Mouse (Mus musculus) mouse trophoblast stem cell (cell line): ENCODE measurements around the gene Mdm2.

Experiments
- in situ Hi-C, 2 experiments: fragments of 300-500 bp; cut with MseI, MboI; formaldehyde crosslinking; loops; 2 replicates in 1 of 2; 3 replicates in 1 of 2; pipeline ENCODE4 v1.15.1; 2025

Gene Mdm2

GRCm38 (mm10) chr10:117671266-117671665, 39.3 kb downstream of the Mdm2 start:
- in situ Hi-C loops = loop anchor here in 1 of 2 experiments (10.0 kb wide), 1 partner anchor 106 kb away; no protein-coding TSS in a partner anchor

GRCm38 (mm10) chr10:117670791-117671190, 39.8 kb downstream of the Mdm2 start:
- in situ Hi-C loops = loop anchor here in 1 of 2 experiments (10.0 kb wide), 1 partner anchor 106 kb away; no protein-coding TSS in a partner anchor

- in situ Hi-C loops = loop anchor here in 1 of 2 experiments (10.0 kb wide), 1 partner anchor 105 kb away; no protein-coding TSS in a partner anchor
Observed at GRCm38 (mm10) chr10:117670092-117670491, 40.5 kb downstream of the Mdm2 start.

DNA sequence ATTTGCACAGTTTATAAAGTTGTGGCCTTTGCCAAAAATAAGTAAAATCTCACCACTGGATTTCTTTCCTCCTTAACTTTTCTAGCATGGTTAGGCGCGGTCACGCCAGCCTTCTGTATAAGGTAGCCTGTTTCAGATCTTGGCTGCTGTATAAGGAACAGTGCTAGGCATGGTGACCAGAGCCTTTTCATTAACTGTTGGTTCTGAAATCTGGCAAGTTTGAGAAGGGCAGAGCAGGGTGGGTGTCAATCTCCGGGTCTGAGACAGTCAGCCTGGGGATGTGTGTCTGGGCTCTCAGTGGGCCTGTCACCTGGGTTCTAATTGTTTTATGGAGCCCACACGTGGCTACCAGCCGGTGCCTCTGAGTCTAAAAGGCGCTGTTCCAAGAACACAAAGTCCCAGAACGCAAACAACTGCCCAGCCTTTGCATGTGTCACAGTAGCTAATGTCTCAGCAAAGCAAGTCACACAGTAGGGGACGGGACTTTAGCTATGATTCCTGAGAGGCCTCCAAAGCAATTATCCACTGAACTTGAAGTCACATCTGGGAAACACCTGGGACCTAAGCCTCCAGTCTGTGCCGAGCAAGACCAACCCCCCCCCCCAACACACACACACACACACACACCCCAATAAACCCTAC, 41.0 kb downstream of the Mdm2 start:
- in situ Hi-C loops = loop anchor here in 1 of 2 experiments (10.0 kb wide), 1 partner anchor 105 kb away; no protein-coding TSS in a partner anchor

DNA sequence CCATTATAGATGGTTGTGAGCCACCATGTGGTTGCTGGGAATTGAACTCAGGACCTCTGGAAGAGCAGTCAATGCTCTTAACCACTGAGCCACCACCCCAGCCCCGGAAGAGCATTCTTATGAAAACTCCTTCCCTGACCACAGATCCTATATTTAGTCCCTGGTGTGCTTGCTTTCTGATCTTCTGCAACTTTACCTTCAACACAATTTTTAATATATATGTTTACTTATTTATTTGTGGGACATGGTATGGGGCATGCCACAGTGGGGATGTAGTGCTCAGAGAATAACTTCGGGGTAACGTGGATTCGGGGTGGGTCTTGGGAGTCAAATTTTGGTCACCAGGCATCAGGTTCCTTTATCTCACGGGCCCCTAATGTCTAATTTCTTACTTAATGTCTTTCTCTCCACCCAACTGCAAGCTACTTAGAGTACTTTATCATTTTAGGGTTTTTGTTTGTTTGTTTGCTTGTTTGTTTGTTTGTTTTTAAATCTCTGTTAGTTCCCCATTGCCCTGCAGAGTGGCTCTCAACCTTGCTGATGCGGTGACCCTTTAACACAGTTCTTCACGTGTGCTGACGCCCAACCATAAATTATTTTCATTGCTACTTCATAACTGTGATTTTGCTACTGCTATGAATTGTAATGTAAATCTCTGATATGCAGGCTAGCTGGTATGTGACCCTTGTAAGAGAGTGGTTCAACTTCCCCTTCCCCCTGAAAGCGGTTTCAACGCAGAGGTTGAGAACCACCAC, 41.8 kb downstream of the Mdm2 start:
- in situ Hi-C loops = no loop called here

- in situ Hi-C loops = no loop called here
Observed at GRCm38 (mm10) chr10:117667663-117668507, 42.7 kb downstream of the Mdm2 start.

DNA sequence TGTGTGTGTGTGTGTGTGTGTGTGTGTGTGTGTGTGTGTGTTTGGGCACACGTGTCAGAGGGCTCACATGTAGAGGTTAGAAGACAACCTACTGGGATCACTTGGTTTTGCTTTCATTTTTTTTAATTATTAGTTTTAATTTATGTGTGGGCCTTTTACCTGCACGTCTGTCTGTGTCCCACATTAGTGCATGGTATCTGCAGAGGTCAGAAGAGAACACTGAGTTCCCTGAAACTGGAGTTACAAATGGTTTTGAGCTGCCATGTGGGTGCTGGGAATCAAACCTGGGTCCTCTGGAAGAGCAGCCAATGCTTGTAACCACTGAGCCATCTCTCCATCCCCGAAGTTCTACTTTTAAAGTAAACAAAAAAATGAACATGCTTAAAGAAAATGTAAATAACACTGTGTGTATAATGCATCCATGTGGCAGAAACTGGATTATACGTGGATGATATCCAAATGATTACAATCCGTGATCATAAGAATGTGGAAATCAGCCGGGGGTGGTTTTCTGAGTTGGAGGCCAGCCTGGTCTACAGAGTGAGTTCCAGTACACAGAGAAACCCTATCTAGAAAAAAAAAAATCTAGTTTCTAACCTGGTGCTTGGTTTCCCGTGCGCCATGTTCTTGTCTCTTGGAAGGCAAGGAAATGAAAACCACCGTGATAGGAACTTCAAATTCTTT, 43.5 kb downstream of the Mdm2 start:
- in situ Hi-C loops = no loop called here

GRCm38 (mm10) chr10:117666361-117666760, 44.2 kb downstream of the Mdm2 start:
- in situ Hi-C loops = no loop called here

GRCm38 (mm10) chr10:117665376-117666275, 44.9 kb downstream of the Mdm2 start:
- in situ Hi-C loops = no loop called here

DNA sequence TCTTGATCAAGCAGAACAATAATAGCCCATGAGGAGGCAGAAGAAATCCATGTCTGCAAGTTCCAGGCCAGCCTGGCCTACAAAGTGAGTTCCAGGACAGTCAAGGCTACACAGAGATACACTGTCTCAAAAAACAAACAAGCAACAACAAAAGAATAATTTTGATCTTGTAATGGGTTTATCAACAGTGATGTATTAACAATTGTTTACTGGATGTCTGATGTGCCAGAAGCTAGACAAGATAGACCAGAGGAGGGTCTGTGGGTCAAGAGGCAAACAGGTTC, 45.7 kb downstream of the Mdm2 start:
- in situ Hi-C loops = no loop called here

DNA sequence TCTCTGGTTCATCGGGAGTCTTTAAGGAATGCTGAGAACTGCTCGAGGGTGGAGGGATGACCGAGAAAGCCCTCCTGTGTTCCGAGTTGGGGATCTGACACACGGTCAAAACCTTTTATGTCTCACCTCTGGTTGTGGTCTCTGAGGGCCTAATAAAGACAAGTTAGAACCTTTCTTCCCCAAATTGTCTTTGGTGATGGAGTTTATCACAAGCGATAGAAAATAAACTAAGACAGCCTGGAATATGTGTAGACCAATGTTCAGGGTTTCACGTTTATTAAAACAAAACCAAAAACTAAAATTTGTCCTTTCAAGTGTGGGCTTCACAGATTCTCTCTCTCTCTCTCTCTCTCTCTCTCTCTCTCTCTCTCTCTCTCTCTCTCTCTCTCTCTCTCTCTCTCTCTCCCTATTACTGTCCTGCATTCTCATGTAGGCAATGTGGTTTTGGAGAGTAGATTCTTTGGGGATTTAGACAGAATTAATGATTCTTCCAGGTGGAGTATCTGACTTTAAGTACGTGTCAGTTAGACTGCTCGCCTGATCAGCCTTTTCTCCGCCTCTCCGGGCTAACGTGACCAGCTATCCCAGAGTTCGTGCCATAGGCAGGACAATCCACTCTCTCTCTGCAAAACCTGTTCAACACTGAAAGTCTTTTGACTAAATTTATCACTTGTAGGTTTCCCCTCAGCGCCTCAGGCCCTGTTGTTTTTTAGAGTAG, 46.2 kb downstream of the Mdm2 start:
- in situ Hi-C loops = no loop called here

DNA sequence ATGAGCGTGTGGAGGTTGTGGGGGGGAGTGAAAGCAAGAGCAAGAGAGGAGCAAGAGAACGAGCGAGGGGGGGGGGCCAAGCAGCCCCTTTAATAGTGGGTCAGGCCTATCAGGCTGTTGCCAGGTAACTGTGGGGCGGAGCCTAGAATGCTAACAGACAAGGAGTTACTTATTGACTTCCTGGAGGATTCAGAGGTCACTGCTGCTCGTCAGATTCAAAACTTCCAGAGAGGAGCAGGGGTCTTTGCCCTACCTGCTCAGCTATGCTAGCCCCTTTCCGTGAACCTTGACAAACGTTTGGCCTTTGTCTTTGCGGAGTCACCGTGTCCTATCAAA, 46.7 kb downstream of the Mdm2 start:
- in situ Hi-C loops = no loop called here

DNA sequence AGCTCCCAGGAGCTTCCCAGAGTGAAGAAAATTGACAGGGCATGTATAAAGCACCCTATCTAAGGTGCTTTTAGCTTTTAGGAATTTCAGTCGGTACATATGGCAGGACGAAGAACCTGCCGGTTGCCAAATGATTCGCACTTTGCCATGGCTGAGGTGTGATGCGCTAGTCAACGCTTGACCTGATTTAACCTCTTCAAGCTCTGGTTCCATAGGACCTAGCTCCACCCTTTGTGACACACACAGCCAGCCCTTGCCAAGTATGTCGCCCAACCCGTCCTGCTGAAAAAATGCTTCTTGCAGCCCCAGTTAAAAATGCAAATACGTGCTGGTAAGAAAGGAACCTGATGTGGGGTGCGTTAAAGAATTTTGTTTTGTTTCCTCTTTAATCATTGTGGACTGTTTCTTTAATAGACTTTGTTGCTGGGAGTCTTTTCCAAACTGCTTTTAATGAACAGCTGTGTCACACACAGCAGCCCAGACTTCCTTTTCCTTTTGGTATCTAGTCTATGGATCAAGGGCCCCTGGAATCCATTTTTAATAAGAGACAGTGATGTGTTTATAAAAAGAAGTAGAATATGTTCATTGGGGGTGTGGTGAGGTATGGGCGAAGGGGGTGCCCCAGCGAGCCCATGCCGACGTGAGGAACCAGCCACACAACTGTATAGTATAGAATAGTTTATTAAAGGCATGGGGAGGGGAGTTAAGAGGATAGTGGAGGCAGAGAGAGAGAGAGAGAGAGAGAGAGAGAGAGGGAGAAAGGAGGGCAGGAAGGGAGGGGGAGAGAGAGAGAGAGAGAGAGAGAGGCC, 47.3 kb downstream of the Mdm2 start:
- in situ Hi-C loops = no loop called here

GRCm38 (mm10) chr10:117662316-117663055, 48.1 kb downstream of the Mdm2 start:
- in situ Hi-C loops = no loop called here

- in situ Hi-C loops = no loop called here
Observed at GRCm38 (mm10) chr10:117659819-117660218, 50.7 kb downstream of the Mdm2 start.

DNA sequence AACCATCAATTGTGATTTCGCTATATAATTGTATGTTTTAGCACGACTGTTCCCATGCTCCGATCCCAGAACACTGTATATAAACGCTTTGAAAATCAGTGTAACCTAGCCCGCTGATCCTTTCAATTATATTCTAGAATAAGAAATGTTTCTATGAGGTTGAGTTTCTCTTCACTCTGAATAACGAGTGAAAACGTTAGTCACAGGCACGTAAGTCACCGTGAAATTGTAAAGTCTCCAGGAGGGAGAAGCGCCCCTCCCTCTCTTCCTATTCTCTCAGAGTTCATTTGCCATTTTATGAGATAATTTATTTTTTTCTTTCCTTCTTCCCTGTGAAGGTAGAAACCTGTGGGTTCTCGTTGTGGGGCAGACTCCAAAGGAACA, 51.1 kb downstream of the Mdm2 start:
- in situ Hi-C loops = no loop called here

DNA sequence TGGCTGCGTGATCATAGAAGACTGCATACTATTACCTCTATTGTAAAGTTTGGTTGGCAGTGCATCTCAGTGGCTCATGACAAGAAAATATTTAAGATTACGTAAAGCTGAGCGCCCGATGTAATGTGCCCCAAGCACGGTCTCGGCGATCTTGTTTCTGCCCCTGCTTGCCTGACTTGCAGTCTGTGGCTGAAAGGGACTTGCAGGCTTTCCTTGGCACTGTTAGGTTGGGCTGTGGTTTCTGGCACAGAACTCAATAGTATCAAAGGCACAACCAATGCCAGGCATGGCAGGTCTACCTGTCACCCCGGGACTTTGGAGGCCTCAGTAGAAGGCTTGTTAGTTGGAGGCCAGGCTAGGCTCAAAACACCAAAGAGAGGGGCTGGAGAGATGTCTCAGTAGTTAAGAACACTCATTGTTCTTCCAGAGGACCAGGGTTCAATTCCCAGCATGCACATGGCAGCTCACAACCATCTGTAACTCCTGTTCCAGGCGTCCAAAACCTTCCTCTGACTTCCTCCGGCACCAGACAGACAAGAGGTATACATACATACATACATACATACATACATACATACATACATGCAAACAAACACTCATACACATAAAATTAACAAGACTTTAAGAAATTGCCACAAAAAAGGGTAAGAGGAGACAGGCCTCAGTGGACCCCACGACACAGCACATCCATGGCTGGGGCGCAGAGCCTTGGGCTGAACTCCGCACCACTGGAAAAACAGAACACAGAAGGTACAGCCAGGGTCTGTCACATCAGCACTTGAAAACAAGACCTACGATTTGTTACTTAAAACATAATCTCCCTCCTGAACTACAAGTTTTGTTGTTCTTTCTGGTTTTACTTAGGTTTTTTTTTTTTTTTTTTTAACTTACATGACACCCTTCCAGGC, 51.8 kb downstream of the Mdm2 start:
- in situ Hi-C loops = no loop called here
